Mouse (Mus musculus): Measurements from ENCODE around the gene Nhs. TPM values are rescaled to one million over a fixed set of nuclear protein-coding genes. Genes with fewer than 3 reads are reported as not detected.

Gene Nhs
- polyA plus RNA-seq, 1 experiment from 2014 or later: 2.2 TPM

- Histone ChIP-seq H3K4me1 (ENCODE audit: insufficient read depth, low read length) (peaks cover 4% of the 10 kb centered on the region; the same call in 1 of the 2 replicates), H3K27me3 (ENCODE audit: insufficient read depth, low read length) (peaks cover 44% of the 10 kb centered on the region), H3K4me2 (replicated peaks; ENCODE audit: low read depth, low read length) (no peak overlapping the region), H3K9ac (replicated peaks; ENCODE audit: low read length) (no peak overlapping the region), H3K9me3 (ENCODE audit: low read length) (no peaks in the 10 kb centered on the region), H3K27ac (ENCODE audit: low read length) (no peak overlapping the region), H3K36me3 (ENCODE audit: insufficient read depth, low read length) (no peaks in the 10 kb centered on the region), H3K4me3 (ENCODE audit: low read length) (no peak overlapping the region)
- ATAC-seq (ENCODE audit: low FRiP score, low TSS enrichment): no peak
- 69% methylated on average over 4 of the region's 4 CpGs for WGBS
Observed at GRCm38 (mm10) chrX:161909963-161910362, 249.6 kb downstream of the Nhs start.

GRCm38 (mm10) chrX:161908652-161909403, 250.7 kb downstream of the Nhs start:
- Histone ChIP-seq H3K9ac (replicated peaks; ENCODE audit: low read length) (peak overlapping the region; percentile 46), H3K36me3 (ENCODE audit: insufficient read depth, low read length) (no peaks in the 10 kb centered on the region), H3K9me3 (ENCODE audit: low read length) (no peaks in the 10 kb centered on the region), H3K4me2 (replicated peaks; ENCODE audit: low read depth, low read length) (peak overlapping the region; percentile 72), H3K27me3 (ENCODE audit: insufficient read depth, low read length) (peaks cover 44% of the 10 kb centered on the region), H3K27ac (ENCODE audit: low read length) (no peak overlapping the region), H3K4me3 (ENCODE audit: low read length) (peak overlapping the region; percentile 51), H3K4me1 (ENCODE audit: insufficient read depth, low read length) (peaks cover 4% of the 10 kb centered on the region; the same call in 1 of the 2 replicates)
- ATAC-seq (ENCODE audit: low FRiP score, low TSS enrichment): peak; percentile 58; the same call in 1 of the 2 replicates
- 18% methylated on average over 46 of the region's 48 CpGs for WGBS

- Histone ChIP-seq H3K27ac (ENCODE audit: low read length) (no peak overlapping the region), H3K36me3 (ENCODE audit: insufficient read depth, low read length) (no peaks in the 10 kb centered on the region), H3K4me3 (ENCODE audit: low read length) (peak overlapping the region; percentile 51), H3K27me3 (ENCODE audit: insufficient read depth, low read length) (peaks cover 43% of the 10 kb centered on the region), H3K4me2 (replicated peaks; ENCODE audit: low read depth, low read length) (peak overlapping the region; percentile 72), H3K9me3 (ENCODE audit: low read length) (no peaks in the 10 kb centered on the region), H3K4me1 (ENCODE audit: insufficient read depth, low read length) (peaks cover 4% of the 10 kb centered on the region; the same call in 1 of the 2 replicates), H3K9ac (replicated peaks; ENCODE audit: low read length) (peak overlapping the region; percentile 46; the same call in 1 of the 2 replicates)
- ATAC-seq (ENCODE audit: low FRiP score, low TSS enrichment): peak; percentile 71
- 25% methylated on average over 40 of the region's 53 CpGs for WGBS
Observed at GRCm38 (mm10) chrX:161907595-161908592, 251.6 kb downstream of the Nhs start.

- Histone ChIP-seq H3K4me2 (replicated peaks; ENCODE audit: low read depth, low read length) (no peak overlapping the region), H3K9me3 (ENCODE audit: low read length) (no peaks in the 10 kb centered on the region), H3K36me3 (ENCODE audit: insufficient read depth, low read length) (no peaks in the 10 kb centered on the region), H3K27me3 (ENCODE audit: insufficient read depth, low read length) (peaks cover 11% of the 10 kb centered on the region; the same call in 1 of the 2 replicates), H3K27ac (ENCODE audit: low read length) (no peak overlapping the region), H3K9ac (replicated peaks; ENCODE audit: low read length) (no peak overlapping the region), H3K4me1 (ENCODE audit: insufficient read depth, low read length) (no peaks in the 10 kb centered on the region), H3K4me3 (ENCODE audit: low read length) (no peak overlapping the region)
- WGBS: 59% methylated on average over 2 of the region's 2 CpGs
- ATAC-seq (ENCODE audit: low FRiP score, low TSS enrichment): no peak
Observed at GRCm38 (mm10) chrX:161894442-161894841, 265.1 kb downstream of the Nhs start.

- Histone ChIP-seq H3K27ac (ENCODE audit: low read length) (no peak overlapping the region), H3K27me3 (ENCODE audit: insufficient read depth, low read length) (peaks cover 3% of the 10 kb centered on the region; the same call in 1 of the 2 replicates), H3K9me3 (ENCODE audit: low read length) (no peaks in the 10 kb centered on the region), H3K4me1 (ENCODE audit: insufficient read depth, low read length) (no peaks in the 10 kb centered on the region), H3K36me3 (ENCODE audit: insufficient read depth, low read length) (no peaks in the 10 kb centered on the region), H3K4me2 (replicated peaks; ENCODE audit: low read depth, low read length) (no peak overlapping the region), H3K4me3 (ENCODE audit: low read length) (no peak overlapping the region), H3K9ac (replicated peaks; ENCODE audit: low read length) (no peak overlapping the region)
- no peak for ATAC-seq (ENCODE audit: low FRiP score, low TSS enrichment)
- WGBS: 89% methylated on average over 3 of the region's 3 CpGs
Observed at GRCm38 (mm10) chrX:161883661-161884060, 275.9 kb downstream of the Nhs start.

GRCm38 (mm10) chrX:161877123-161877522, 282.4 kb downstream of the Nhs start:
- Histone ChIP-seq H3K27ac (ENCODE audit: low read length) (no peak overlapping the region), H3K27me3 (ENCODE audit: insufficient read depth, low read length) (peaks cover 6% of the 10 kb centered on the region; the same call in 1 of the 2 replicates), H3K9ac (replicated peaks; ENCODE audit: low read length) (no peak overlapping the region), H3K4me2 (replicated peaks; ENCODE audit: low read depth, low read length) (no peak overlapping the region), H3K36me3 (ENCODE audit: insufficient read depth, low read length) (no peaks in the 10 kb centered on the region), H3K4me3 (ENCODE audit: low read length) (no peak overlapping the region), H3K4me1 (ENCODE audit: insufficient read depth, low read length) (no peaks in the 10 kb centered on the region), H3K9me3 (ENCODE audit: low read length) (no peaks in the 10 kb centered on the region)
- WGBS: 62% methylated on average over 1 of the region's 1 CpGs
- ATAC-seq (ENCODE audit: low FRiP score, low TSS enrichment): no peak

- Histone ChIP-seq H3K27ac (ENCODE audit: low read length) (no peak overlapping the region), H3K4me3 (ENCODE audit: low read length) (no peak overlapping the region)
- no peak for ATAC-seq (ENCODE audit: low FRiP score, low TSS enrichment)
Observed at GRCm38 (mm10) chrX:161873511-161873910, 286.0 kb downstream of the Nhs start.

GRCm38 (mm10) chrX:161871306-161871705, 288.2 kb downstream of the Nhs start:
- Histone ChIP-seq H3K4me3 (ENCODE audit: low read length) (no peak overlapping the region), H3K27ac (ENCODE audit: low read length) (no peak overlapping the region), H3K36me3 (ENCODE audit: insufficient read depth, low read length) (no peaks in the 10 kb centered on the region), H3K27me3 (ENCODE audit: insufficient read depth, low read length) (peaks cover 6% of the 10 kb centered on the region; the same call in 1 of the 2 replicates), H3K4me2 (replicated peaks; ENCODE audit: low read depth, low read length) (no peak overlapping the region), H3K4me1 (ENCODE audit: insufficient read depth, low read length) (no peaks in the 10 kb centered on the region), H3K9me3 (ENCODE audit: low read length) (no peaks in the 10 kb centered on the region), H3K9ac (replicated peaks; ENCODE audit: low read length) (no peak overlapping the region)
- no peak for ATAC-seq (ENCODE audit: low FRiP score, low TSS enrichment)
- WGBS: 89% methylated on average over 7 of the region's 7 CpGs

More at GRCm38 (mm10) chrX:161873511-161873910, 286.0 kb downstream of the Nhs start:
- Histone ChIP-seq H3K4me2 (replicated peaks; ENCODE audit: low read depth, low read length) (no peak overlapping the region), H3K27me3 (ENCODE audit: insufficient read depth, low read length) (peaks cover 6% of the 10 kb centered on the region; the same call in 1 of the 2 replicates), H3K9me3 (ENCODE audit: low read length) (no peaks in the 10 kb centered on the region), H3K4me1 (ENCODE audit: insufficient read depth, low read length) (no peaks in the 10 kb centered on the region), H3K9ac (replicated peaks; ENCODE audit: low read length) (no peak overlapping the region), H3K36me3 (ENCODE audit: insufficient read depth, low read length) (no peaks in the 10 kb centered on the region)

GRCm38 (mm10) chrX:161855630-161856029, 303.9 kb downstream of the Nhs start:
- Histone ChIP-seq H3K36me3 (ENCODE audit: insufficient read depth, low read length) (no peaks in the 10 kb centered on the region), H3K4me2 (replicated peaks; ENCODE audit: low read depth, low read length) (no peak overlapping the region), H3K9me3 (ENCODE audit: low read length) (no peaks in the 10 kb centered on the region), H3K4me3 (ENCODE audit: low read length) (no peak overlapping the region), H3K27ac (ENCODE audit: low read length) (no peak overlapping the region), H3K4me1 (ENCODE audit: insufficient read depth, low read length) (no peaks in the 10 kb centered on the region), H3K27me3 (ENCODE audit: insufficient read depth, low read length) (peaks cover 21% of the 10 kb centered on the region), H3K9ac (replicated peaks; ENCODE audit: low read length) (no peak overlapping the region)
- WGBS: 92% methylated on average over 2 of the region's 2 CpGs
- ATAC-seq (ENCODE audit: low FRiP score, low TSS enrichment): no peak
